Mouse (Mus musculus) lung, postnatal 0 days (tissue): ENCODE data around the gene Nomo1.

Source experiments
- CTCF ChIP-seq: IDR thresholded peaks from 2 replicates; pipeline ENCODE4 v1.5.1; 2016; ENCODE audit warnings: antibody characterized with exemption, mild to moderate bottlenecking
- EP300 ChIP-seq: IDR thresholded peaks from 2 replicates; pipeline ENCODE4 v1.6.1; 2016; ENCODE audit warnings: antibody characterized with exemption, mild to moderate bottlenecking, control low read depth

- no peak for TF ChIP-seq CTCF
- TF ChIP-seq EP300: no peak
Observed at GRCm38 (mm10) chr7:46060688-46061087, 27.2 kb downstream of the Nomo1 start.
